Mouse (Mus musculus): Measurements from ENCODE around the gene Cela3b.
"Not testable (repeated sequence)": the region's sequence is repeated elsewhere in the genome, so short reads cannot be mapped to it uniquely, and the experiment has no call there.

Cela3b gene

DNA sequence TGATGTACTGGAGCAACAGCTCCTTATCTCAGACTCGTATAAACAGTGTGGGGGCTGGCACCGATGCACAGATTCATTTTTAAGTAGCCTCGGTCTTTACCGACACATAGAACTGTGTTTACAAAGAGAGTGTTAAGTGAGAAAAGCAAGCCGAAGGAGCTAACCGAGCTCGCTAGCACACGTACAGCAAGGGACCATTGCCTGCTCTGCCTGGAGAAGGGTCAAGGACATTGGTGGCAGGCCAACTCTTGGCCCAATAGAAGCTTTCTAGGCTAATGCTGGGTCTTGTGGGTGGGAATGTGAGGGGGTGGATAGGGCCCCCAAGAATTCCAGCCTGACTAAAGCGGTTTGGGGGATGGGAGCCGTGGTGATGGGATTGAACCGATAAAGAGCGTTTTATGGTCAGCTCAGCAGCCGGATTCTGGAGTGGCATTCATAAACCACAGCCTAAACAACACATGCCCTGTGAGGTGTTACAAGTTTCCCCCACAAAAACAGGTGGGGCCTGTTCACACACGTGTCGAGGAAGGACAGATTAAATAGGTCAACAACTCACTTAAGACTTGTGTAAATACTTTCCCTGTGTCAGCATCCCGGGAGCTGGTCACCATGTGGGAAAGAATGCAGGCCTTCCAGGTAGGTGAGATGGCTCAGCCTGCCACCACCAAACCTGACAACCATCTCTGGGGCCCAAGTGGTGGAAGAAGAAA, 31.8 kb upstream of the Cela3b start:
- DNase-seq (ENCODE audit: low spot score in 2 of 2): no peak

DNA sequence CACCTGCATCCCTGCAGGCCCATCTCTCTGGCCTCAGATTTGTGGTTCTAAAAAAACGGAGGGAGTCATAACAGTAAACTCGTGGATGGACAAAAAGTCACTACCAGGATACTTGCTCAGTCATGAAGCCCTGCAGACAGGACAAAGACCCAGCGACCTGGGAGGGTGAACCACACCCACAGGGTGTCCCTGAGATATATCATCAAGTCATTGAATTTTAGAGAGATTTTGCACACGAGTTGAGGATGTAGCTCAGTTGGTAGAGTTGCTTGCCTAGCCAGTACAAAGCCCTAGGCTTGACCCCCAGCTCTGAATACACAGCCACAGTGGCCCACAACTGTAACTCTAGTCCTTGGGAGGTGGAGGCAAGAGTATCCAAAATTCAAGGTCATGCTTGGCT, 30.9 kb upstream of the Cela3b start:
- DNase-seq (ENCODE audit: low spot score in 2 of 2): no peak

DNA sequence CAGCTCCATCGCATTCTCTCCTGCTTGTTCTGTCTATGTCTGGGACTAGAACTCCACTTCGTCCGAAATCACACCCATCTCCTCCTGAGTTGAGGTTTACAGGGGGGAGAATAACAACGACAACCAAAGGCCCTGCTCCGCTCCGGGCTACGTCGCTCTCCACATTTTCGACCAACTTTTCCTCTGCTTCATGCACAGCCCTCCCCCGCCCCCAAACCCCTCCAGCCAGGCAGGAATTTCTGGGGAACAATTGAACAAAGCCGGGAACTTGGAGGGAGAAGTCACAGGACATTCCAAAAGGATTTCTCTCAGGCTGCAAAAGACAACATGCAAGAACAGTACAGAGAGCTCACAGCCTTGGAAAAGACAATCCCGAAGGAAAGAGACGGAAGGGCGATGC, 30.3 kb upstream of the Cela3b start:
- no peak for DNase-seq (ENCODE audit: low spot score in 2 of 2)

GRCm38 (mm10) chr4:137458861-137459260, 28.5 kb upstream of the Cela3b start:
- DNase-seq (ENCODE audit: low spot score in 2 of 2): no peak

DNA sequence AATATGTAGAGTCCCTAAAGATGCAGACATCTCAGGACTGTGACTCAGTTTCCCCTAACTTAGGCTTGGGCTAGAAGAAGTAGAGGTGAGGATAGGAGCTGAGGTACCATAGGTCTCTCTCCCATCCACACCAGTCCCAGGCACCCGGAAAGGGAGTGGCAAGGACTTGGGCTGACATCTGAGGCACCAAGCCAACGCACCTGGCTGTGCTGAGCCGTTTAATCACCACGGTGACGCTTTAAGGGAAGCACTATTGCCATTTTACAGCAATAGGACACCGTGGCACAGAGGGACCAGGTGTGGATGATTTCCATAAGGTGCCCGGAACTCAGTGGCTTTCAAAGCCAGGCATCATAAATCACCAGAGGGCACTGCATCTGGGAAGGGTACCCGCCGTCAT, 28.0 kb upstream of the Cela3b start:
- no peak for DNase-seq (ENCODE audit: low spot score in 2 of 2)

GRCm38 (mm10) chr4:137457292-137457691, 27.0 kb upstream of the Cela3b start:
- DNase-seq (ENCODE audit: low spot score in 2 of 2): no peak

- DNase-seq (ENCODE audit: low spot score in 2 of 2): no peak
Measured at GRCm38 (mm10) chr4:137456581-137456980, 26.2 kb upstream of the Cela3b start.

- DNase-seq (ENCODE audit: low spot score in 2 of 2): no peak
Measured at GRCm38 (mm10) chr4:137454582-137454981, 24.2 kb upstream of the Cela3b start.

DNA sequence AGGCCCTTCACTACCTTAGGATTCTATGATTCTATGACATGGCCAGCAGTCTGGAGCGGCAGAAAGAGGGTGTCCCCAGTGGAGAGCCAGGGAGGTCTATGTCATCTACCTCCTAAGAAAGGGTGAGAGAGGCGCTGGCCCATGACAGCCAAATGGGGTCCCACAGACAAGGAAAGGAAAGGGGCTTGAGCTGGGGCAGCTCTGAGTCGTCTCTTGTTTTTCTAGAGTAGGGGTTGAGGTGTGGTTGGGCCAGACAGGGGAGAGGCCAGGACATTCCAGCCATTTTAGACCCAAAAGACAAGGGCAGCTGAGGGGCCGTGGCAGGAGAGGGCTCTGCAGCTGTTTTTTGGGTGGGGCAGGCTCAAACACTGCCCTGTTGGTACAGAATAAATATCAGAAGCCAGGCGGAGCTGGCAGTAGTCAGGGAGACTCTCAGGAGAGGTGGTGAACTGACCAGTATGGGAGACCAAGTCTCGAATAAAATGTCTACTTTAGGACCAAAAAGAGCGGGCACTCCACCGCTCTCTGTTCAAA, 23.0 kb upstream of the Cela3b start, which contains the start of gene 1700013G24Rik:
TSS of gene 1700013G24Rik (plus strand) at position 51 of the 534 bp plus-strand sequence.
- DNase-seq (ENCODE audit: low spot score in 2 of 2): no peak

GRCm38 (mm10) chr4:137452190-137452589, 21.9 kb upstream of the Cela3b start:
- DNase-seq (ENCODE audit: low spot score in 2 of 2): no peak

DNA sequence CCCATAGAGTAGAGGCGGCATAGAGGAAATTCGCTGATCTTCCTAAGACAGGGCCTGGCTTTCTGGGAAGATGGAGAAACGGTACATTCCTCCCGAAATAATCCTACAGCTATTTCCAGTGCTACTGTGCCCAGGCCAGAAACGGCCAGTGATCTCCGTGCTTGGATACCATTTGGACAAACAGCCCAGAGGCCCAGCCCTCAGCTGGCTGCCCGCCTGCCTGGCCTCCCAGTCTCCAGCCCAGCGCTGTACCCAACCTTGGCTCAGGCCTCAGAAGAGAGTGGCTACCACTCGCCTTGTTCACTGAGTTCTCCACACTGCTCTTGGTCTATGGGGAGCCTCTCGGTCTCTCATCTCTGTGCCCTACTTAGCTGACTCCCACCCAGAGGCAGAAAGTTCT, 19.4 kb upstream of the Cela3b start:
- no peak for DNase-seq (ENCODE audit: low spot score in 2 of 2)

DNA sequence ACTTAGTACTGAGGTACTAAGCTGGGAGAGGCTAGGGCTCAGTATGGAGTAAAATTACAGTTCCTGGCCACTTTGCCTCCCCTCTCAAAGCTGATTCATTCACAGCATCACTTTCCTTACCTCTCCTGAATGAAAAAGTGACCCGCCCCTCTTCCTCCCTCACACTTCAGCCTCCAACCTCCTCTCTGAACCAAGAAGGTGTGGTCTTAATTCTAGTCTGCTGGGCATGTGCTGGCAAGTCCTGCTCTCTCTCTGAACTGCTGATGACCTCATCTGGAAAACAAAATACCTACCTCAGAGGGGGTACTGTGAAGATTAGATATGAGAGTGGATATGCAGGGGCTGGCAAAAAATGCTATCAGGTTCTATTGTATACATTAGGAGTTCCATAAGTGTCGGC, 18.8 kb upstream of the Cela3b start:
- no peak for DNase-seq (ENCODE audit: low spot score in 2 of 2)

DNA sequence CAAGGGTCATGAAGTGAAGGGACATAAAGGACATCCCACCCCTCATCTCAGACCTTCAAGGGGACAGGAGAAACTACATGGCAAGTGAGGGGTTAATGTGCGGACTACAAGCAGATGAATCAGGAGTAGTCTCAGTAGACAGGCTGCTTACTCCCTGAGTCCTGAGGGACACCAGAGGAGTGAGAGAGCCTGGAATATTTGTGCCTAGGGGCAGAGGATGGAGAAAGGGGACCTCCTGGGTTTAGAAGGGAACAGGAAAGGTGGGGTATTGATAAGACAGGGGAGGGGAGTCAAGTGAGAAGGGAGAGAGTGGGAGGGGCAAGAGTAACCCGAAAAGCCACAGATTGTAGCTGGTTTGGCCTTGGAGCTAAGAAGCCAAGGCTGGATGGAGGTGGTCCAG, 18.3 kb upstream of the Cela3b start:
- DNase-seq (ENCODE audit: low spot score in 2 of 2): no peak

- DNase-seq (ENCODE audit: low spot score in 2 of 2): peak in 1 of 2 experiments; percentile 60
Measured at GRCm38 (mm10) chr4:137448197-137448596, 17.9 kb upstream of the Cela3b start.

GRCm38 (mm10) chr4:137447363-137448196, 17.2 kb upstream of the Cela3b start:
- DNase-seq (ENCODE audit: low spot score in 2 of 2): no peak

DNA sequence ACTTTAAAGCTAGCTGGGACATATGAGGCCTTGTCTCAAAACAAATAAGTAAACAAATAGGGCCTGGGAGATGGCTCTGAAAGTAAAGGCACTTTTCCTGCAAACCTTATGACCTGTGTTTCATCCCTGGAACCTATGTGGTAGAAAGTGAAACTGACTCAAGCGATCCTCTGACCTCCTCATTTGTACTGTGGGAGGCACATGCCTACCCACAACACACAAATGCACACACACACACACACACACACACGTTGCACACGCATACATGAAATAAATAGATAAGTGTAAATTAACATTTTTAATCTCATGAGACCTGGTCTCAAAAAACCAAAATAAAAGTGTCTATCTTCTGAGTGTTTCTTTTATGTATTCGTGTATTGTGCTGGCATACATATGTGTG, 15.5 kb upstream of the Cela3b start:
- DNase-seq (ENCODE audit: low spot score in 2 of 2): no peak

DNA sequence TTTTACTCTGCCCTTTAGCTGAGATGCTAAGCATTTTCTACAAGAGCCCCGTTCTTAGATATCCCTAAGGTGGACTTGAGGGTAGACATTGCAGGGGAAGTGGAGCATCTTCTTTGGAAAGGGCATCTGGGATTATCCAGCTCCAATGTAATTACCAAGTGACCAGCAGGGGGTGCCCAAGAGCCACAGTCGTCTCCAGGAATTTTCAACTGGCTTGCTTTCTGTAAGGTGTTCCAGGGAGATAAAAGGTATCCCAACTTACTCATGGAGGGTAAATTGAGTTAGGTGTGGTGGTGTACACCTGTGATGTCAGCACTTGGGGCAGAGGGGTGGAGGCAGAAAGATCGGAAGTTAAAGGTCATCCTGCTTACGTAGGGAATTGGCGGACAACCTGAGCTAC, 13.3 kb upstream of the Cela3b start:
- peak; percentile 59 to 87 for DNase-seq (ENCODE audit: low spot score in 2 of 2)

DNA sequence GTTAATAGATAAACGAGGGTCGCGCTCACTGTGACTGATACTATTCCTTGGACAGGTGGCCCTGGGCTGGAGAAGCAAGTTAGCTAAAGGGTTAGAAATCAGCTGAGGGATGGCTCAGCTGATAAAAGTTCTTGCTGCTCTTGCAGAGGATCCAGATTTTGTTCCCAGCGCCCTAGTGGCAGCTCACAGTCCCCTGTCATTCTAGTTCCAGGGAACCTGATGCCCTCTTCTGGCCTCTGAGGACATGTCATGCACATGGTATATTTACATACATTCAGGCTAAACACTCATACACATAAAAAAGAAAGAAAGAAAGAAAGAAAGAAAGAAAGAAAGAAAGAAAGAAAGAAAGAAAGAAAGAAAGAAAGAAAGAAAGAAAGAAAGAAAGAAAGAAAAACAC, 11.0 kb upstream of the Cela3b start:
- no peak for DNase-seq (ENCODE audit: low spot score in 2 of 2)

- DNase-seq (ENCODE audit: low spot score in 2 of 2): peak in 1 of 2 experiments; percentile 21
Measured at GRCm38 (mm10) chr4:137438842-137439241, 8.5 kb upstream of the Cela3b start.

- DNase-seq (ENCODE audit: low spot score in 2 of 2): no peak
Measured at GRCm38 (mm10) chr4:137436979-137437669, 6.8 kb upstream of the Cela3b start.

GRCm38 (mm10) chr4:137432700-137433550, 2.6 kb upstream of the Cela3b start:
- not testable (repeated sequence) for DNase-seq (ENCODE audit: low spot score in 2 of 2)

Data from spleen, postnatal 4 days (tissue).